Mouse (Mus musculus) liver, adult 2 months (tissue): ENCODE measurements around the gene Bmp7. TPM values are rescaled to one million over a fixed set of nuclear protein-coding genes. Genes with fewer than 3 reads are reported as not detected.

Experiments
- DNase-seq: peaks from one replicate; pipeline ENCODE4 v3.0.0-alpha.2; 2011; ENCODE audit warnings: low read depth, low spot score; ENCODE audit errors: extremely low read depth
- H3K27ac ChIP-seq: fragments of 200-500 bp; replicated peaks from 2 replicates; pipeline ENCODE4 v1.5.1; 2012; ENCODE audit warnings: low read depth, mild to moderate bottlenecking, control low read depth, inconsistent platforms, low read length; ENCODE audit not compliant: insufficient read depth
- H3K27me3 ChIP-seq: fragments of 200-500 bp; 2 replicates; pipeline ENCODE4 v1.6.1; 2012; ENCODE audit warnings: mild to moderate bottlenecking, moderate library complexity, low read length, inconsistent platforms; ENCODE audit not compliant: control insufficient read depth, insufficient read depth
- H3K36me3 ChIP-seq: fragments of 200-500 bp; 2 replicates; pipeline ENCODE4 v1.6.1; 2012; ENCODE audit warnings: low read length, inconsistent platforms; ENCODE audit not compliant: control insufficient read depth, insufficient read depth
- H3K4me1 ChIP-seq: fragments of 200-500 bp; 2 replicates; pipeline ENCODE4 v1.6.1; 2011; ENCODE audit warnings: low read length; ENCODE audit not compliant: control insufficient read depth, insufficient read depth
- H3K4me3 ChIP-seq: fragments of 200-500 bp; 2 replicates; pipeline ENCODE4 v1.5.1; 2011; ENCODE audit warnings: low read depth, mild to moderate bottlenecking, control low read depth, low read length, moderate library complexity; ENCODE audit not compliant: insufficient read depth
- H3K79me2 ChIP-seq: fragments of 200-500 bp; 2 replicates; pipeline ENCODE4 v1.6.1; 2012; ENCODE audit warnings: inconsistent platforms, mild to moderate bottlenecking, low read length, moderate library complexity; ENCODE audit not compliant: control insufficient read depth, insufficient read depth
- H3K9ac ChIP-seq: fragments of 200-500 bp; 2 replicates; pipeline ENCODE4 v1.6.1; 2012; ENCODE audit warnings: low read depth, mild to moderate bottlenecking, control low read depth, inconsistent platforms, low read length
- CTCF ChIP-seq: fragments of 200-500 bp; IDR thresholded peaks from 2 replicates; pipeline ENCODE4 v1.5.1; 2011; ENCODE audit warnings: low read depth, low read length, control low read depth
- POLR2A ChIP-seq: fragments of 200-500 bp; IDR thresholded peaks from 2 replicates; pipeline ENCODE4 v1.6.1; 2011; ENCODE audit warnings: low read length, control low read depth; ENCODE audit not compliant: insufficient read depth; ENCODE audit errors: extremely low read depth
- WGBS: fragments of 180-500 bp; shearing (Covaris S2); methylation state at CpG from one replicate; pipeline ENCODE4 v1.1.7; 2018; 5-methylcytosine and 5-hydroxymethylcytosine counted together
- polyA plus RNA-seq: library from polyadenylated mRNA; depleted of rRNA; stranded (reverse); fragments of >200 nt; gene quantifications from 2 replicates; pipeline ENCODE4 v1.2.3, GENCODE M21; 2012
- total RNA-seq: library from RNA; depleted of rRNA; stranded (reverse); fragments of >200 nt; gene quantifications from 2 replicates; pipeline ENCODE4 v1.2.3, GENCODE M21; 2014

The Bmp7 gene
- total and polyA plus RNA-seq, 2 experiments = 0.55 to 1.7 TPM

DNA sequence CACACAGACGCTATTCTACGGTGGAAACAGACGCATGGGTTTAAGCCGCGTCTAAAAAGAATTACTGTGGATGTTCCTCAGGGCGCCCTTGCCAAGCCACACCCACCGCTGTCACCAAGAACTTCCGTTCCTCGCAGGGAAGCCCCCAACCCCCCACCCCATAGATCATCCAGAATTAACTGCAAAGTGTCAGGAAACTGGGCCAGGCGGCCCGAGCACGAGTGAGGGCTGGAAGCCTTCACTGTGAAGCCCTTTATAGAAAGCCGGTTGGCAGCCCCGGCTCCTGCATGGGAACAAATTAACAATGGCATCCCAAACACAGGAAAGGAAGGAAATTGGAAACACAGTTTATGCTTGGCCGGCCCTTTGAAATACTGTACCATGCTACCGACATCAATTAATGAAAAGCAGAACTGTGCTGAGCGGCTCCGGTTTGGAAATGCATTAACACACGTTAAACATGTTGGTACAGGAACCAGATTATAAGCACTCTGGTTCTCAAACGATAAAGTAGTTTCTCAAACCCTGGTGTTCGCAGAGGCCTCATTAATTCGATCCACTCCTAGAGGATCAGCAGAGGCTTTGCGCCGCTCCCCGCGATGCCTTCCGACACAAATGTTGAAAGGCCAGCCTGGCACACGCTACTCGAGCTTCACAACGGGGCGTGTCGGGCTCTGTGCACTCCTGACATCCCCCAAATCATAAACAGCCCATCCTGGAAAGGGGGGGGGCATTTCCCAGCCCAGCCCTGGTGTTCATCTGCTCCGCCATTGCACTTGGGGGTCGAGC is 6.3 kb downstream of the Bmp7 start:
- no peak for DNase-seq
- WGBS = 34% methylated on average over 34 of the region's 34 CpGs
- Histone ChIP-seq H3K27me3 (peaks cover 5% of the 10 kb centered on the region; the same call in 1 of the 2 replicates), H3K36me3 (no peaks in the 10 kb centered on the region), H3K4me3 (no peak overlapping the region), H3K9ac (no peak overlapping the region), H3K79me2 (no peaks in the 10 kb centered on the region), H3K4me1 (no peaks in the 10 kb centered on the region), H3K27ac (no peak overlapping the region)
- TF ChIP-seq POLR2A (no peak), CTCF (no peak)

DNA sequence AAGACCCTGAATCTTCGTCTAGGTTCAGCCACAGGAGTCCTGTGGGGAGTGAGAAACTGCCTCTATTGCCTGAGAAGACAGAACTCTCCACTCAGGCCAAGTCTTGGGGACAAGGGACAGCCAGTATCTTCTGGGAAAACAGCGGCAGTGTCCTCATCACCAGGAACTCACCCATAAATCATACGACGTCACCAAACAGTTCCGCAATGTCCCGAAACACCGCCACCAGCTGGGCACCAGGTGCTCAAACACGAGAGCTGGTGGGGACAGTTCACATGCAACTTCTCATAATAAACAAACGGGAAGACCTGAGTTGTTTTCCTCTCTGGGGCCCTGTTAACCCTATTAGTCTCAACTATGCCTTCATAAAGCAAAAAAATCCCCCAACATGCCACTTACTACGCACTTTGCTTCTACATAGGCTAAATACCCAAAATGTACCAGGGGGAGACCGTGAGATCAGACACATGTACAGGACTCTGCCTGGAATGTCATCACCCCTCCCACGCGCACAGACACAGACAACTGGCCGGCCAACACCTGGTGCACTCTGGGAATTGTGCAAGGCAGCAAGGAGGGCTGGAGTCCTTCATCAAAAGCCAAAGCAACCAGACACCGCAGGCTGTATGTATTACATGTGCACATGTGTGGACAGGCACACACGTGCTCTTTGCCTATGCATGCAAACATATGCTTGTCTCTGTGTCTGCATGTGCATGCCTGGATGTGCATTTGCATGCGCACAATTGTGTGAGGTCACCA is 8.8 kb downstream of the Bmp7 start:
- WGBS = 77% methylated on average over 17 of the region's 17 CpGs
- H3K27me3 ChIP-seq = 0 out of 2 replicates have a peak, but pooled peaks cover 2% of the 10 kb centered on the region

DNA sequence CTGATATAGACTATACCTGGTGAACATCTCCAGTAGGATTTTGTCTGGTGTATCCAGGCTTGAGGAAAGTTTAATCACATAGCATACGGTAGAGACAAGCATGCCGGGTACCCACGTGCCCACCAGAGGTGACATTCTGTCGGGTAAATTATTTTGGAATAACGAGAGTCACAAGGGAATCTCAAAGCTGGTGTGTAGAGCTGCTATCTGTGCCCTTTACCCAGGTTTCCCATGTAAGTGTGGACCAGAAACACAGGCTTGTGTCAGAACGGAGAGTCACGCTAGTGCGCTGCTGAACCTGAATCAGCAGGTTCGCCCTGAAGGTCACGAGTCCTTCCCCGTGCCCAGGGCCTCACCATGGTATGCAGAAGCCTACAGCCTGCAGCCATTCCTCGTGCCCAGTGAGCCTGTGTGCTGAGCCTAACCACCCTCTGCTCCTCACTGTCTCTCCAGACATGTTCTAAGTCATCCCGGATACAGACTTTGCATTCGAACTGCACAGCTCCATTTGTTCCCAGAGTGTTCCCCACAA is 10.2 kb downstream of the Bmp7 start:
- no peaks in the 10 kb centered on the region for H3K79me2 ChIP-seq
- H3K27ac ChIP-seq = no peak overlapping the region
- no peaks in the 10 kb centered on the region for H3K4me1 ChIP-seq
- H3K4me3 ChIP-seq = no peak overlapping the region
- no peak overlapping the region for H3K9ac ChIP-seq
- no peaks in the 10 kb centered on the region for H3K36me3 ChIP-seq
- H3K27me3 ChIP-seq = no peaks in the 10 kb centered on the region
- 91% methylated on average over 14 of the region's 14 CpGs for WGBS
- TF ChIP-seq POLR2A (no peak), CTCF (no peak)
- no peak for DNase-seq

More for the DNA sequence above, 8.8 kb downstream of the Bmp7 start:
- Histone ChIP-seq H3K4me1 (no peaks in the 10 kb centered on the region), H3K36me3 (no peaks in the 10 kb centered on the region), H3K79me2 (no peaks in the 10 kb centered on the region), H3K4me3 (no peak overlapping the region), H3K27ac (no peak overlapping the region), H3K9ac (no peak overlapping the region)
- no peak for TF ChIP-seq CTCF
- TF ChIP-seq POLR2A = no peak
- DNase-seq = no peak

DNA sequence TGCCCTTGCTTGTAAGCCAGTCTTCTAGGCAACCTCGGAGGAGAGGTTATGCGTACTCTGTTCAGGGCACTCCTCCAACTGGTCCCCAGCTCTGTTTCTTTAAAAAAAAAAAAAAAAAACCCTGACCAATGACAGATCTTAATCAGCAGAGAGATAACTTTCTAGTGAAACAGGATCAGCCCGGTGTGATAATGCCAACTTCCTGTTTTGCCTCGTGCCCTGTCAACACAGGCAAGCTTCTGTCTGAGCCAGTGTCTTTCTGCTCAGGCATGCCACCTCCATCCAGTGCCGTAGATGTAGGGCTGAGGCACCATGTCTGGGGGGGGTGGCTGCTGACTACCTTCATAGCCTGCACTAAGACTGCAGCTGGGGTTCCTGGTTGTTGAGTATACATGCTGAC is 12.5 kb downstream of the Bmp7 start:
- Histone ChIP-seq H3K4me1 (no peaks in the 10 kb centered on the region), H3K27me3 (no peaks in the 10 kb centered on the region), H3K4me3 (no peak overlapping the region), H3K79me2 (no peaks in the 10 kb centered on the region), H3K9ac (no peak overlapping the region), H3K36me3 (no peaks in the 10 kb centered on the region), H3K27ac (no peak overlapping the region)
- no peak for DNase-seq
- WGBS = 47% methylated on average over 5 of the region's 5 CpGs
- TF ChIP-seq POLR2A (no peak), CTCF (no peak)

- no peaks in the 10 kb centered on the region for H3K4me1 ChIP-seq
- H3K4me3 ChIP-seq = no peak overlapping the region
- 77% methylated on average over 4 of the region's 4 CpGs for WGBS
- H3K36me3 ChIP-seq = no peaks in the 10 kb centered on the region
- H3K27me3 ChIP-seq = no peaks in the 10 kb centered on the region
- no peak overlapping the region for H3K9ac ChIP-seq
- no peak overlapping the region for H3K27ac ChIP-seq
- H3K79me2 ChIP-seq = no peaks in the 10 kb centered on the region
- DNase-seq = no peak
- no peak for TF ChIP-seq CTCF
- TF ChIP-seq POLR2A = no peak
Observed at GRCm38 (mm10) chr2:172926311-172926710, 13.8 kb downstream of the Bmp7 start.

DNA sequence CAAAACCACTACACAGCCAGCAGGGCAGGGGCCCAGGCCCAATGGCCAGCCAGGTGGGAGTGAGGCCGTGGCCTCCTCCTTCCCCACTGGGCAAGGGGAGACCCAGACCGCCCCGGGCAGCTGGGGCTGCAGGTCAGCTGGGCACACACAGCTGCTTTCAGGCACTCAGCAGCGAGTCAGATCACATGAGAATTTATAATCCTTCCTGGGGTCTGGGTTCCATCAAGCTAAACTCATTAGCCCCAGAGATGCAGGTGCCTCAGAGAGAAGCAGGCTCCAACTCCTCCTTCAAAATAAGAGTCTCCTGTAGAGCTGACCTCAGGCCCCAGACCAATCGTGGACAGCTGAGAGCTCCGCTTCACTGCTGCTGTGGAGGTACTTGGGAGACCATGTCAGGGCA is 15.2 kb downstream of the Bmp7 start:
- H3K27ac ChIP-seq = no peak overlapping the region
- 84% methylated on average over 6 of the region's 6 CpGs for WGBS
- H3K79me2 ChIP-seq = no peaks in the 10 kb centered on the region
- no peaks in the 10 kb centered on the region for H3K27me3 ChIP-seq
- no peaks in the 10 kb centered on the region for H3K36me3 ChIP-seq
- TF ChIP-seq CTCF (no peak), POLR2A (no peak)
- no peak overlapping the region for H3K4me3 ChIP-seq
- H3K4me1 ChIP-seq = no peaks in the 10 kb centered on the region
- H3K9ac ChIP-seq = no peak overlapping the region
- DNase-seq = no peak
